Mouse (Mus musculus): ENCODE results near the gene Mtmr10. TPM values are rescaled to one million over a fixed set of nuclear protein-coding genes. Genes with fewer than 3 reads are reported as not detected.

Mtmr10 gene
- 1.3 TPM in 1 of 2 replicates, not detected in the other for total RNA-seq (2015; ENCODE audit: low replicate concordance)
- total RNA-seq (2017; ENCODE audit: low replicate concordance): 2.2 and 2.6 TPM in 2 replicates

GRCm38 (mm10) chr7:64287414-64288091 lies at the start of gene Mtmr10:
Mtmr10 (plus strand) TSS chr7:64287653.
- ATAC-seq (replicated peaks; ENCODE audit: low FRiP score, poor library complexity, severe bottlenecking): peak; percentile 98

DNA sequence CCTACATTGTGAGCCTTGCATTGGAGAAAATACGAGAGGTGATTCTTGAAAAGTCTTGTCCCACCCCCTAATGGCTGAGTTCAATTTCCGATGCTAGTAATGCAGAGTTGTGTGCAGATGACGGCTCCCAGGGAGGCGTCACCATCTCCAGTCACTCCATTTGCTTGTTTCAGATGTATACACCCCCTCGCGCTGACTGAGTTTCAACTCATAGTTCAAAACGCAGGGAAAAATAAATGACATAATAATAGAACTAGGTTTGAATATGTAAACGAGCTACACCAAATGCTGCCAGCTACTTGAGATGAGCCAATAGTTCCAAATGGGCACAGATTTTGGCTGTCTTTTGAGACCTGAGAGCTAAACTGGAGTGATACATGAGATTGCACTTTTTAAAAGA lies 49.7 kb upstream of the Mtmr10 start:
- ATAC-seq (replicated peaks; ENCODE audit: low FRiP score, poor library complexity, severe bottlenecking): no peak

- ATAC-seq (replicated peaks; ENCODE audit: low FRiP score, poor library complexity, severe bottlenecking): no peak
Observed at GRCm38 (mm10) chr7:64238410-64239086, 48.9 kb upstream of the Mtmr10 start.

DNA sequence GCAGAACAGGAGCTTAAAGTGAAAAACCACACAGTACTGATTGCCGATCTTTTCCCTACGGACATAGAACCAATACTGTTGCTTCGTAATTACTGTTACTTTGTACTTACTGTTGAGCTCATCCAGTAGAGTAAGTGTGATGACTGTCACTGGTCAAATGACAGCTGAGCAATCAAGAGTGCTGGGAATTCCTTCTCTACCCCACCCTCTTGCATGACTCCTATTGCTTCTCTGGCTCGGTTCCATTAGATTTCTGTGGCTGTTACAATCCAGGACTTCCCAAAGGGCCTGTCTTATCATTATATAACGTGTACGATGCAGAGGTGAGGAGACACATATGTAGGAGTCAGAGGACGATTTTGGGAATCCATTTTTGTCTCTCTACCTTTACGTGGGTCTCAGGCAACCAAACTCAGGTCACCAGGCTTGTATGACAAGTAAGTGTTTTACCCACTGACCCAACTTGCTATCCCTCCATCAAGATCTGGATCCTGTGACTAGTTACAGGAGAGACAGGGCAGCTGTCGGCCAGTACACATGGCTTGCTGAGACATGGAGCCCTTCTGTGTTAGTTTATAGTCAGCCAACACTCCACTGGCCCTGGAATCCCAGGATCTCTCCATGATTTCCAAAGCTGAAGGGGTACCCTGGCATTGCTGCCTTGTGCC lies 48.2 kb upstream of the Mtmr10 start:
- no peak for ATAC-seq (replicated peaks; ENCODE audit: low FRiP score, poor library complexity, severe bottlenecking)

DNA sequence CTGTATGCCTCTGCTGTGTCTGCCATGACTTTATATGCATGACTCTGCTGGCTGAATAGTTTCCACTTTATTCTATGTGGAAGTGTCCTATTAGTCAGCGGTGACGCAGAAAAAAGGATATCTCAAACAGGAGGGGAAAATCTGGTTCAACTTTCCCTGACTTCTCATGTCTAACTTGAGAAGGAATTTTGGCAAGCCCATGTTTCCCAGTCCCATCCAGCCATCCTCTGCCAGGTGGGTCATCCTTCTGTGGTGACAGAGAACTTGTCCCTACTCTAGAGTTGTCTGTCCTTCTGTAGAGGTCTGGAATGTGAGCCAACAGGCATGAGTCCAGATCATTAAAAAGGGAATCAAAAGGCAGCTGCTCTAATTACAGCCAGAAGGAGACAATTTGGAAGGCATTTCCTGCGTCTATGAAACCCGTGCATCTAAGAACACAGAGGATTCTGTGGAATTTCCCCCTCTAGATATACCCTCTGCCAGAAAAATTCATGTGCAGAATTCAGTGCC lies 47.6 kb upstream of the Mtmr10 start:
- ATAC-seq (replicated peaks; ENCODE audit: low FRiP score, poor library complexity, severe bottlenecking): no peak

- no peak for ATAC-seq (replicated peaks; ENCODE audit: low FRiP score, poor library complexity, severe bottlenecking)
Observed at GRCm38 (mm10) chr7:64242424-64242823, 45.0 kb upstream of the Mtmr10 start.

DNA sequence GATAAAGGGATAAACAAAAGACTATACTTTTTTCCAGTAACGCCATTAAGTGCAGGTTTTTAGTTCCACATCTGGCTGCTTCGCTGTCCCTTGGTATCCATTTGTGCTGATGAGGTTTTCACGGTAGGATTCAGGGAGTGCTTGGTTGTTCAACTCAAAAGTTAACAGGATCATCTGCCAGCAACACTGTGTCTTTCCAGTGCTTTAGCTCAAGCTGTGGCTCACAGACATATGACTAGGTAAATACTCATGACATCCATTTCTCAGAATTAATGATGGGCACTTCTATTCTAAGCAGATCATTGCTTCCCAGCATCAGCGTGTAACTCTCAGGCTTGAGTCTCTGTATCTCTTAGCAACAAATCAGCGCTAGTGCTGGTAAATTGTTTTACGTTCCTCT lies 43.1 kb upstream of the Mtmr10 start:
- no peak for ATAC-seq (replicated peaks; ENCODE audit: low FRiP score, poor library complexity, severe bottlenecking)

- no peak for ATAC-seq (replicated peaks; ENCODE audit: low FRiP score, poor library complexity, severe bottlenecking)
Observed at GRCm38 (mm10) chr7:64246713-64247112, 40.7 kb upstream of the Mtmr10 start.

DNA sequence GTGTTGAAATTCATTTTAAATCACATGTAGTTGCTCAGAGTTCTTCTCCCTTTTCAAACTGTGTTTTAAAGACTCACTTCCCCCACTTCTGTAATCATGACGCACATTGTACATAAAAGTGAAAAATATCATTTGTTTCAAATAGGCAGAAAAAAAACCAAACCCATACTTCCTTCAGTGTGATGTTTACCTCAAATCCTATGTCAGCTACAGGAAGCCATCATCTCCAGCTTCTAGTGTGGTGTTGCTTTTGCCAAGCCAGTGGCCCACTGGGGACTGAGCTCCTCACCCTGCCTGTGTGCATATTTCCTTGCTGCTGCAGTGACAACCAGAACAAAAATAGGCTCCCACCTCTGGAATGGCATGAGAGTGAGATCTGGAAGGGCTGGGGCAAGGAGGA lies 39.1 kb upstream of the Mtmr10 start:
- ATAC-seq (replicated peaks; ENCODE audit: low FRiP score, poor library complexity, severe bottlenecking): no peak

GRCm38 (mm10) chr7:64249715-64250114 lies 37.7 kb upstream of the Mtmr10 start:
- no peak for ATAC-seq (replicated peaks; ENCODE audit: low FRiP score, poor library complexity, severe bottlenecking)

DNA sequence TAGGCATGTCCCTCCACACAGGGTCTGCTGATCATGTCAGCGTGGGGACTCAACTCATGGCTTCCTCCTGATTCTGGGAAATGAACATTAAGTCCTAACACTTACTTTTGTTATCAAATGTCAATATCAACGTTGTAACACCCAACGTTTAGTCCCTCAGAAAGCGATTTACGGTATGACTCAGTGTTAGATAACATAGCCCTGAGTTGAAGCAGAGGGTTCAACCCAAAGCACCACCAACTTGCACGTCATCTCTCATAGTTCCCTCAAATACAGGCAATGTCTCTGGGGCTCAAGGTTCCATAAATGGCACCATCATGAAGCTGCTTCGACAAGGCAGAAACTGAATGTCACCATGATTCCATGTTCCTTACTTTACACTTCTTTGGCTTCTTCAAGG lies 37.0 kb upstream of the Mtmr10 start:
- no peak for ATAC-seq (replicated peaks; ENCODE audit: low FRiP score, poor library complexity, severe bottlenecking)

DNA sequence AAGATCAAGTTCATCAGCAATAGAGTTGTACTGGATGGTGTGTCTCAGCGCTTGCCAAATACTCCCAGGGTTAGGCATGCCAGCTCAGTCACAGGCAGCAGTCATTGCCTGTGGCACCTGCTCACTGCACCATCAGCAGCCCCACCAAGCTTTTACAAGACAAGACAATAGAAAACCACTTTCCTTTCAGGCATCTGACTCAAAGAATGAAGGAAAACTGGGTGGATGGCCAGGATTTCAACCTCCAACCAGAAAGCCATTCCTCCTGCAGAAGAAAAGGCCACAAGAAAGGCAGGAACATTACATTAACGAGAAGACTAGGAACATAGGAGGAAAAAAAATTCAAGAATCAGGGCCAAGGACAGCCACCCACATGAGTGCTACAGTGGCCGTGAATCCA lies 33.7 kb upstream of the Mtmr10 start:
- no peak for ATAC-seq (replicated peaks; ENCODE audit: low FRiP score, poor library complexity, severe bottlenecking)

DNA sequence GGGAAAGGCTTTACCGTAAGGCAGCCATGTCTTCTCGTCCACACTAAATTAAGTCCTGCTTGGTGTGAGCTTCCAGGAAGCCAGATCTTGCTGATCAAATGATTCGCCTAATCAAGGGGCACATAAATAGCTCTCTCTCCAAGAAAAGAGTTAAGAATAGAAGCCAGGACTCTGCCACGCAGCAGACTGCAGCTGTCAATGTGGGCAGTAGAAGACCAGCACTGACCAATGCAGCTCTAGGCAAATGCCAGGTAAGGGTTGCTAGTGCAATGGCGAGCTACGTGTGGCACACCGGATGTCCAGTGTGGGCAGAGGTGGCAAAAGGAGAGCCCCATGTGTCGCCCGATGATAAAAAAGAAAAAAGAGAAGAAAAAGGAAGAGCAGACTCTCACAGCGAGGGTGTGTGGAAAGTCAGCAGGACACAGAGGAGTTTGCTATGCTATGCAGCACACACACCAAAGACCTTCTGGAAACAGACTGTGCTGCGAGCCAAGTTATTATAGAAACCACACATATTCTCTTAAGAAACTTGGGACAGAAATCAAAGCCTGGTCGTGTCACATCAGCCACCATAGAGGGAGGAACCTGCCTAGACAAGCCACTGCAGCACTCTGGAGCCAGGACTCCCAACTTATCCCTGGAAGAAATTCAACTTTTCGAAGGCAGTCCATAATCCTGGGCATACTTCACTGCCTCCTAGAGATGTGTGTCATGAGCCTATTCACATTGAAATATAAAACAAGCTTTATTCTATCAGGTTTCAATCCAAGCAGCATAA lies 21.8 kb upstream of the Mtmr10 start:
- no peak for ATAC-seq (replicated peaks; ENCODE audit: low FRiP score, poor library complexity, severe bottlenecking)

- ATAC-seq (replicated peaks; ENCODE audit: low FRiP score, poor library complexity, severe bottlenecking): no peak
Observed at GRCm38 (mm10) chr7:64266587-64266986, 20.9 kb upstream of the Mtmr10 start.

DNA sequence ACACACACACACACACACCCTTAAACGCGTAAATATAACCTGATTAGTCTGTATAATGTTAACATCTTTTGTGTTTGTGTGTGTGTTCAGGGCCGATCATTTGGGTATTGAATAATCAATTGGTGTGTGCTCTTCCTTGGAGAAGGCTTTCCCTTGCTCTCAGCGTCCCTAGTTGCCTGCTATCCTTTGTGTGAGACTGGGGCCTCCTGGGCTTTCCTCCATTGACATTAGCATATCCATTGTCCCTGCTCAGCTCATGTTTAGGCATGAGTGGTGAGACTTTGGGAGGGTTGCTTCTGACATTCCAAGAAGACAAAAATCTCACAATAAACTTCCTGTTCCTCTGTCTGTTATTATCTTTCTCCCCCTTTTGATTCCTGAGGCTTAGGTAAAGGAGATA lies 15.5 kb upstream of the Mtmr10 start:
- no peak for ATAC-seq (replicated peaks; ENCODE audit: low FRiP score, poor library complexity, severe bottlenecking)

GRCm38 (mm10) chr7:64275518-64275917 lies 11.9 kb upstream of the Mtmr10 start:
- ATAC-seq (replicated peaks; ENCODE audit: low FRiP score, poor library complexity, severe bottlenecking): no peak

- ATAC-seq (replicated peaks; ENCODE audit: low FRiP score, poor library complexity, severe bottlenecking): no peak
Observed at GRCm38 (mm10) chr7:64276921-64277320, 10.5 kb upstream of the Mtmr10 start.

DNA sequence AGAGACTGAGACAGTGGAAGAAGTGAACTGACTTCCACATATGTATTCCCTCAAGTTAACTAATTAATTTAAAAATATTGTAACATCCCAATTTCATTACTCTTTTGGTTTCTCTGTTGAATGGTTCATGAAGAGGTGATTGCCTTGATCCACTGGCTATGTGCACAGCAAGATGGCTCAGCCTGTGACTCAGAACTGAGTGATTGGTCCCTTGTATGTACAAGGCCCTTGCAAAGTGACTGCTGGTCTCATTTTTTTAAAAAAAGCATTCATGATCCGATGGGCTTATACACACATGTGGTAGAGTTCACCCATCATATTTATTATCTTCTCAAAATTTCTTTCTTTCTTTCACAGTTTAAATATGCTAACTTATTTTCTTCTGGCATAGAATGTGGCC lies 8.9 kb upstream of the Mtmr10 start:
- no peak for ATAC-seq (replicated peaks; ENCODE audit: low FRiP score, poor library complexity, severe bottlenecking)

DNA sequence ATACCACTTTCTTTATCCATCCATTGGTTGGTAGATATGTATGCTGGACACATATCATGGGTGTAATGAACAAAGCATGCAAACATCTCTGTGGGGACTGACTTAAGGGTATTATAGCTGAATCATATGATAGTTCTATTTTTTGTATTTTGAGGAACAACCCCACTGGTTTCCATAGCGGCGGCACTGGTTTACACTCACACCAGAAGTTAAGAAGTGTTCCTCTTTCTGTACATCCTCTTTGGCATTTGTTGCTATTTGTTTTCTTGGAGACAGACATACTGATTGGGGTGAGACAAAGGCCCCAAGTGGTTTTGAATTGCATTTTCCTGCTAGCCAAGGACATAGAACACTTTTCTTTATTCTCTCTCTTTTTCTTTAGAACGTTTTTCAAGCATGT lies 7.9 kb upstream of the Mtmr10 start:
- ATAC-seq (replicated peaks; ENCODE audit: low FRiP score, poor library complexity, severe bottlenecking): no peak

DNA sequence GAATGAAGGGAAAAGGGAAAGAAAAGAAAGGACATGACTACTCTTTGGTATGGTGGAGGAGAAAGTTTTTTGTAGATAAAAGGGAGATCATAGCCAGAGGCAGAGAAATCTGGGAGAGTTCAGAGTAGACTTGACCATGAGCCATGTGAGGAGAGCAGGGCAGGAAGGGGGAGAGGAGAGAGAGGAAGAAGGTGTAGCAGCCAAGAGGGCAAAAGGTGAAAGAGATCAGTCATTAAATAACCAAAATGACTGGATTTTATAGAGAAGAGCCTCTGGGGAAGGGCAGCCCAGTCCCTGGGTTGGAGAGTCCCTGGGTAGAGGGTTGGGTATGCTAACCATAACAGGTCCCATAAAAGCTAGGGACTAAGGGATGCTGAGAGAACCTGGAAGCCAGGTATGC lies 887 bp upstream of the Mtmr10 start:
- no peak for ATAC-seq (replicated peaks; ENCODE audit: low FRiP score, poor library complexity, severe bottlenecking)
